8 mouse cellular contexts compared by ENCODE assay signal in the genomic region with DNA sequence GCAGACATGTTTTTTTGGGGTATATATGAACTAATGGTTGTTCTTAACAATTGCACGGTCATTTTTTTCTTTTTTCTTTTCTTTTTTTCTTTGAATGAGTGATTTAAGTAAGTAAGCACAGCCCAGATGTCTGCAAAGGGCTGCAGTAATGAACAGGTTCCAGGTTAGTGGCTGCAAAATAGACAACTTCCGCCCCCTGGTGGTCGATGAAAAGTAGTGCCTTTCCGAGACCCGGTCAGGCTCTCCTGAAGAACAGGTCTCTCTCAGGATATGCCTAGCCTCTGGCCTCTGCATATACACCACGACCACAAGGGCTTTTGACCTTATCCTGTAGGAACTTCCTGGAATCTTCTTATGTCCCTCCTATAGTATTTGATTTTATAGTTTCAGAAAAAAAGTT. TPM values are rescaled to one million over a fixed set of nuclear protein-coding genes. Genes with fewer than 3 reads are reported as not detected.
DNase-seq lines count a peak whose midpoint lies in the region; ATAC-seq lines count a peak whose summit lies in the region.

No protein-coding gene starts in this region.

- H3K9ac ChIP-seq in forebrain, embryonic 13.5 days = no peak overlapping the region
- H3K9ac ChIP-seq in hindbrain, embryonic 11.5 days (ENCODE audit: low read depth, low read length) = no peak overlapping the region

- no peaks in the 10 kb centered on the region for H3K9me3 ChIP-seq in forebrain, embryonic 13.5 days (replicated peaks)
- H3K9me3 ChIP-seq in hindbrain, embryonic 11.5 days (ENCODE audit: control insufficient read depth, low read length) = no peaks in the 10 kb centered on the region

- H3K27ac ChIP-seq in forebrain, embryonic 13.5 days = no peak overlapping the region
- H3K27ac ChIP-seq in hindbrain, embryonic 11.5 days (ENCODE audit: low read depth, low read length) = no peak overlapping the region

- 1% methylated on average over 6 of the region's 6 CpGs for WGBS in forebrain, embryonic 13.5 days
- under 1% methylated on average over 6 of the region's 6 CpGs for WGBS in hindbrain, embryonic 11.5 days

- peaks cover 7% of the 10 kb centered on the region; the same call in 1 of the 2 replicates for H3K27me3 ChIP-seq in forebrain, embryonic 13.5 days
- no peaks in the 10 kb centered on the region for H3K27me3 ChIP-seq in hindbrain, embryonic 11.5 days (ENCODE audit: control insufficient read depth, insufficient read depth, low read length)

- 0 out of 2 replicates have a peak overlapping the region, but pooled peaks have one; percentile 35 for H3K4me3 ChIP-seq in forebrain, embryonic 13.5 days
- no peak overlapping the region for H3K4me3 ChIP-seq in hindbrain, embryonic 11.5 days (ENCODE audit: low read depth, low read length)

- peak; percentile 51 for DNase-seq in Muller cell, postnatal 12 days (ENCODE audit: inconsistent ontology term)
- peak; percentile 78 for DNase-seq in cerebellum, adult 11 months
- peak; percentile 86 for DNase-seq in hindbrain, embryonic 11.5 days (ENCODE audit: low spot score)
- peak; percentile 73 to 89 for DNase-seq in layer of hippocampus, postnatal 14 days (ENCODE audit: low spot score in 2 of 2)
- peak; percentile 83 for DNase-seq in lung, postnatal 10 days
- peak; percentile 85 for DNase-seq in retina, postnatal 1 day
- DNase-seq in urinary bladder, adult 18-20 months (ENCODE audit: low spot score in 2 of 2) = peak; percentile 67 to 68

- no peaks in the 10 kb centered on the region for H3K36me3 ChIP-seq in forebrain, embryonic 13.5 days (ENCODE audit: poor library complexity, severe bottlenecking)
- H3K36me3 ChIP-seq in hindbrain, embryonic 11.5 days (ENCODE audit: control insufficient read depth, insufficient read depth, low read length) = no peaks in the 10 kb centered on the region

- peak overlapping the region; percentile 63 for H3K4me2 ChIP-seq in forebrain, embryonic 13.5 days
- H3K4me2 ChIP-seq in hindbrain, embryonic 11.5 days (replicated peaks; ENCODE audit: low read depth, low read length) = peak overlapping the region; percentile 41; the same call in 1 of the 2 replicates

- peaks cover 7% of the 10 kb centered on the region; the same call in 1 of the 2 replicates for H3K4me1 ChIP-seq in forebrain, embryonic 13.5 days
- no peaks in the 10 kb centered on the region for H3K4me1 ChIP-seq in hindbrain, embryonic 11.5 days (replicated peaks; ENCODE audit: control insufficient read depth, insufficient read depth, low read length)

- ATAC-seq in forebrain, embryonic 13.5 days = peak; percentile 80
- peak; percentile 80 for ATAC-seq in hindbrain, embryonic 11.5 days (ENCODE audit: low FRiP score)

RNA-seq across cellular contexts. Expression of a gene that starts 18.2 kb away (rescaled TPM):
- 0.32 and 0.34 TPM in 2 replicates for polyA plus RNA-seq in forebrain, embryonic 13.5 days (2015; fragmentation: Nextera tagmentation; extraction: Ambion mirVana)
- polyA plus RNA-seq in hindbrain, embryonic 11.5 days (2014; fragmentation: Nextera tagmentation; extraction: Ambion mirVana) = 0.28 and 0.29 TPM in 2 replicates
- total RNA-seq in layer of hippocampus, postnatal 14 days (2021) = 1 to 10 TPM; 2.7 to 2.8 TPM

RNA-seq across cellular contexts. Expression of a gene that starts 29.6 kb away (rescaled TPM):
- polyA plus RNA-seq in forebrain, embryonic 13.5 days (2015; fragmentation: Nextera tagmentation; extraction: Ambion mirVana) = 0.16 TPM in 1 of 2 replicates, not detected in the other
- not detected in 2 replicates for polyA plus RNA-seq in hindbrain, embryonic 11.5 days (2014; fragmentation: Nextera tagmentation; extraction: Ambion mirVana)
- not detected for total RNA-seq in layer of hippocampus, postnatal 14 days (2021)

RNA-seq across cellular contexts. Expression of a gene that starts 47.7 kb away (rescaled TPM):
- not detected in 2 replicates for polyA plus RNA-seq in forebrain, embryonic 13.5 days (2015; fragmentation: Nextera tagmentation; extraction: Ambion mirVana)
- not detected in 2 replicates for polyA plus RNA-seq in hindbrain, embryonic 11.5 days (2014; fragmentation: Nextera tagmentation; extraction: Ambion mirVana)
- not detected for total RNA-seq in layer of hippocampus, postnatal 14 days (2021)
